Mouse (Mus musculus): ENCODE results near the gene Aqp1. TPM values are rescaled to one million over a fixed set of nuclear protein-coding genes. Genes with fewer than 3 reads are reported as not detected.

Aqp1 gene
- polyA plus RNA-seq, 1 experiment from 2014 or later, result 123 TPM

DNA sequence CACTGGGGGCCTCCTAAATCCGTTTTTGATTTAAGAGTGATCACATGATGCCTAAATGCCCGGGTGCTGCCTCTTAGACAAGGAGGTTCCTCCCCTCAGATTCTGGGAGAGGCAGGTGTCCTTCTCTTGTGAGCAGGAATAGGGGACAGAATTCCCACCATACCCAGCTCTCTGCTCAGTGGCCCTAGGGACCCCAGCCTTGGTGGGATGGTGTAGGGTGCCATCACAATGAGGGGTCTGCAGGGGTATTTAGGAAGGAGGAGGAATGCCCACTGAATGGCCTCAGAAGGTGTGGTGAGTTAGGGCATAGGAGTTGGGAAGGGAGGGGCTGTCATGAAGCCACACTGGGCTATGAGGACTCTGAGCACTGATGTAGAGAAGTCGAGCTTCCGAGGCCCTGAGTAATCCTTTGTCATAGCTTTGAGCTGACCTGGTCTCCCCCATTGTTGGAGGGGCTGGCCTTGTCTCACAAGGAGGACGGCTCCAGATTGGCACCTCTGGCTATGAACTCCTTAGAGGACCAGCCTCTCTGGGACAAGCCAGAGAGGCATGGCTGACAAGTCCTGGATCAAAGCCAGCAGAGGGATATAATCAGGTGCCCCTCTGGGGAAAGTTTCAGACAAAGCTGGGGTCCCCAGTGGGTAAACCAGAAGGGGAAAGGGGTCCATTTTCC lies 4.0 kb upstream of the Aqp1 start:
- H3K9me3 ChIP-seq (replicated peaks), result no peaks in the 10 kb centered on the region
- peak overlapping the region; percentile 81 for H3K27ac ChIP-seq (replicated peaks)
- no peak overlapping the region for H3K4me3 ChIP-seq (replicated peaks)
- H3K27me3 ChIP-seq, result no peaks in the 10 kb centered on the region
- H3K4me2 ChIP-seq (replicated peaks), result no peak overlapping the region; the same call in 1 of the 2 replicates
- H3K4me1 ChIP-seq, result peaks cover 51% of the 10 kb centered on the region
- H3K9ac ChIP-seq, result no peak overlapping the region
- 0 out of 2 replicates have a peak, but pooled peaks have one; percentile 1 for ATAC-seq (ENCODE audit: insufficient number of reproducible peaks, low FRiP score, low TSS enrichment, low read depth)
- WGBS, result 27% methylated on average over 5 of the region's 5 CpGs
- no peaks in the 10 kb centered on the region for H3K36me3 ChIP-seq

DNA sequence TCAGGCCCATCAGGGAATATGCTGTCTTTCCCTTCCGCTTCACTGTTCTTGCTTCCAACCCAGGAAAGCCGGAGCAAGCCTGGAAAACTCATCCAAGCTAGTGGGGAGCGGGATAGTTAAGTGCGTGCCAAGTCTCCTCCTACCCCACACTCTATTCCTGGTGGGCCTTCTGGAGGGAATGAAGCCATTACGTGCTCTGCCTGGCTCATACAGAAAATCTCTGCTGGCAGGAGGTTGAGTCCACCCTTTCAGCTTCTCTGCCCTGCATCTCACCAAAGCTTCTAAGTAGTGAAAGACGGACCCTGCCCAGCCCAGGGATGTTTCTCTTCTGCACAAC lies 3.5 kb upstream of the Aqp1 start:
- Histone ChIP-seq H3K4me1 (peaks cover 51% of the 10 kb centered on the region), H3K9ac (no peak overlapping the region), H3K4me2 (replicated peaks) (no peak overlapping the region; the same call in 1 of the 2 replicates), H3K27me3 (no peaks in the 10 kb centered on the region), H3K27ac (replicated peaks) (peak overlapping the region; percentile 81), H3K9me3 (replicated peaks) (no peaks in the 10 kb centered on the region), H3K4me3 (replicated peaks) (no peak overlapping the region), H3K36me3 (no peaks in the 10 kb centered on the region)
- 44% methylated on average over 6 of the region's 6 CpGs for WGBS
- peak; percentile 60 for ATAC-seq (ENCODE audit: insufficient number of reproducible peaks, low FRiP score, low TSS enrichment, low read depth)

DNA sequence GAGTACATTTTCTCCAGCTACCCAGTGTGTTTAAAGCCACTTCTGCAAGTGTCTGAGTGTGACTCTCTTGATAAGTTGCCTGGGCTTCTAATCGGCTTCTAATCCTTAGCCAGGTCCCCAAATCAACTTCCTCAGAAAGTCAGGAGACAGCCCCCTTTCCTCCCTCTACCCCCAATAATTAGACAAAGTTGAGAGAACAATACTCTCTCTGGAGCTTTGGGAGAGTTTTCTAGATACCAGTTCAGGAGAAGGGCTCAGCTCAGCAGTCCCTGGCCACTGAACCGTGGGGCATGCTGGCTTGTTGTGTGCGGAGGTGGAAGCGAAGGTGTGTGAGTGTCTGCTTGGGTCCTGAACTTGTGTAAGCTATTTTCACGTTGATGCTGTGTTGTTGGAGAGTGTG lies 1.0 kb downstream of the Aqp1 start:
- peaks cover 69% of the 10 kb centered on the region for H3K4me1 ChIP-seq
- H3K9ac ChIP-seq, result no peak overlapping the region
- 71% methylated on average over 5 of the region's 5 CpGs for WGBS

DNA sequence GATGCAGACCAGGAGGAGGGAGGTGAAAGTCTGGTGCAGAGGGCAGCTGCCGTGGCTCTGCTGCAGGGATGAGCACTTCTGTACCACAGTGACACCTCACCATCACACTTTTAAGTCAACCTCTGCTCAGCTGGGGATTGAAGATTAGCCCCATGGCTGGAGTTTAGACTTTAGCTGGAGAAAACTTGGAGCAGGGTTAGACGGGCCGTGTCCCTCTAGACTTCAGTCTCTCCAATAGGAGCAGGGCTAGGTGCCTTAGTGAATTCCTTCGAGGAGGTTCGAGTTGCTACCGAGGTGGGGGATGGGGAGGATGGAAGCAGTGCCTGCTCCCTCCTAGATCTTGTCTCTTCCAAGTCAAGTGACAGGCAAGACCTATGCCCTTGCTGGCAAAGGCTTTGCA lies 1.8 kb downstream of the Aqp1 start:
- H3K27me3 ChIP-seq, result no peaks in the 10 kb centered on the region
- H3K4me2 ChIP-seq (replicated peaks), result peak overlapping the region; percentile 42
- no peaks in the 10 kb centered on the region for H3K36me3 ChIP-seq
- no peak for ATAC-seq (ENCODE audit: insufficient number of reproducible peaks, low FRiP score, low TSS enrichment, low read depth)
- no peaks in the 10 kb centered on the region for H3K9me3 ChIP-seq (replicated peaks)
- WGBS, result 40% methylated on average over 6 of the region's 6 CpGs
- H3K4me1 ChIP-seq, result peaks cover 68% of the 10 kb centered on the region
- no peak overlapping the region for H3K27ac ChIP-seq (replicated peaks)
- no peak overlapping the region for H3K9ac ChIP-seq
- H3K4me3 ChIP-seq (replicated peaks), result peak overlapping the region; percentile 37

More for the DNA sequence above, 1.0 kb downstream of the Aqp1 start:
- Histone ChIP-seq H3K27me3 (no peaks in the 10 kb centered on the region), H3K4me3 (replicated peaks) (peak overlapping the region; percentile 37), H3K9me3 (replicated peaks) (no peaks in the 10 kb centered on the region), H3K36me3 (no peaks in the 10 kb centered on the region), H3K27ac (replicated peaks) (0 out of 2 replicates have a peak overlapping the region, but pooled peaks have one; percentile 59), H3K4me2 (replicated peaks) (peak overlapping the region; percentile 42)
- ATAC-seq (ENCODE audit: insufficient number of reproducible peaks, low FRiP score, low TSS enrichment, low read depth), result no peak

DNA sequence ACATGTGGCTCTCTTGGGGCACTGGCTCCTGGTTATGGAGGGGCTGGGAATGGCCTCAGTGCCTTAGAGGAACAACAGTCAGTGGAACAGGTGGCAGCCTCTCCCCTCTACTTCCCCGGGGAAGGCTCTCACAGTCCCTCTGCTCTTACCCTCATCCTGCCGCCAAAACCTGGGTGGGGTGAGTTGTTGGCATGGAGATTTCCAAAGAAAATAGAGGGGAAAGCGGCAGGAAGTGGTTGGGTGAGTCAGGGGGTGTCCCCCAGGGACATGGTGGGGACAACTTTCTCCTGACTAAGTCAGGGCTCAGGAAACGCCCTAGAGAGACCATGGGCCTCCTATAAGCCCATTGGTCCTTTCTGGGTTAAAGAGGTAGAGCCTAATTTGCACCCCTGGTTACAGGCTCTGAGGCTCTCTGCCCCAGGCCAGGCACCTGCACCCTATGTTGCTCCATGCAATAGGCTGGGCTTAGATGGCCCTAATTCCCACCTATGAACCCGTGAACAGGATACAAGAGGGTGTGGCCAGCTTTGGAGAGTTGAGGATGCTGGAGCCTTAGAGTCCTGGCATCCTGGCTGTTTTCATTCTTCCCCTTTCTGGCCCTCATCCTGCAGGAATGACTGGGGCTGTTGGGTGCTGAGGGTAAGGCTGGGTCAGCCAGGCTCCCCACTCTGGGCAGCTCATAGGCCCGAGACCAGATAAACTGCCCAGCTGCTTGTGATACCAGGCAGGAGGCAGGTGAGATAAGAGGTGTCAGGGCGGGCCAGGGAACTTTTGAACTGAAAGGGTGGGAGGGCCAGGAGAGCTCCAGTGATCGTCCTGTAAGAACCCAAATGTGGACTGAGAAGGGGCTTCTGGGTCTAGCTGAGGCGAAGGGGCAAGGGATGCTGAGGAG lies 2.9 kb downstream of the Aqp1 start:
- Histone ChIP-seq H3K9me3 (replicated peaks) (no peaks in the 10 kb centered on the region), H3K4me1 (peaks cover 59% of the 10 kb centered on the region), H3K27me3 (no peaks in the 10 kb centered on the region), H3K36me3 (no peaks in the 10 kb centered on the region), H3K4me2 (replicated peaks) (peak overlapping the region; percentile 42), H3K4me3 (replicated peaks) (peak overlapping the region; percentile 37), H3K27ac (replicated peaks) (no peak overlapping the region), H3K9ac (0 out of 2 replicates have a peak overlapping the region, but pooled peaks have one; percentile 4)
- 69% methylated on average over 9 of the region's 9 CpGs for WGBS
- ATAC-seq (ENCODE audit: insufficient number of reproducible peaks, low FRiP score, low TSS enrichment, low read depth), result no peak

DNA sequence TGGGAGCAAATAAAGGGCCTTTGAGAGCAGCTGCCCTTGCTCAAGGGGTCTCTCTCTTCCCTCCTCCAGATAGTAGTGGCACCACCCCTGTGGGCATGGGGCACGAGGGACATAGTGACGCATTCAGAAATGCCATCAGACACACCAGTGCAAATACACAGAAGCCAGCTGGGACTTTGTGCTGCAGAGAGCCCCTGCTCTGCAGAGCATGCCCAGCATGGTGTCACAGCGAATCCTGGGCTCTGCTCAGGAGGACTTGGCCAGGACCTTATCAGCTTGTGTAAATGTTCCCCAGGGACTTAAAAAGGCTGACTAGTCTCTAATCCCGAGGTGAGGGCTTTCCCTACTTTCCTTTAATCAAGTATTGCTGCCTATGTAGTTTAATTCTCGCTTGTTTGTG lies 5.5 kb downstream of the Aqp1 start:
- Histone ChIP-seq H3K4me1 (peaks cover 48% of the 10 kb centered on the region), H3K36me3 (no peaks in the 10 kb centered on the region), H3K9ac (no peak overlapping the region), H3K27ac (replicated peaks) (no peak overlapping the region), H3K4me3 (replicated peaks) (no peak overlapping the region), H3K27me3 (no peaks in the 10 kb centered on the region), H3K4me2 (replicated peaks) (no peak overlapping the region), H3K9me3 (replicated peaks) (no peaks in the 10 kb centered on the region)
- WGBS, result 35% methylated on average over 5 of the region's 5 CpGs
- ATAC-seq (ENCODE audit: insufficient number of reproducible peaks, low FRiP score, low TSS enrichment, low read depth), result no peak

DNA sequence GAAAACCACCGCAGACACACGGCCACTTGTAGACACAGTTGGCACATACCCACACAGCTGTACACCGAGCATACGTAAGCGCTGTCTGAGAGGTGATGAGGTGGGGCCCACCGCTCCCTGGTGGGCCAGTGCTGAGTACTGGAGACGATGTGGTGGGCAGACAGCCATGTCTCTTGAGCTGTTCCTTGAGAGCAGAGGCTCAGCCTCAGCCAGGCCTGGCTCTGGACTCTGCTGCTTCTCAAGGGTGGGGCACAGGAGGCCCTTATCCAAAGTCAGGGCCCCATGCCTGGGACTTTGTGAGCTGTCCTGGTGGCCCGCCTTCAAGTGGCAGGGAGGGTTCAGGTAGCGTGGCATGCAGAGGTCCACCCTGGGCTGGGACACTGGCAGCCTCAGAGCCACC lies 6.1 kb downstream of the Aqp1 start:
- no peak overlapping the region for H3K4me3 ChIP-seq (replicated peaks)
- no peaks in the 10 kb centered on the region for H3K9me3 ChIP-seq (replicated peaks)
- peaks cover 43% of the 10 kb centered on the region for H3K4me1 ChIP-seq
- 0 out of 2 replicates have a peak, but pooled peaks cover 3% of the 10 kb centered on the region for H3K36me3 ChIP-seq
- ATAC-seq (ENCODE audit: insufficient number of reproducible peaks, low FRiP score, low TSS enrichment, low read depth), result no peak
- WGBS, result 50% methylated on average over 9 of the region's 9 CpGs
- H3K9ac ChIP-seq, result no peak overlapping the region
- no peak overlapping the region for H3K4me2 ChIP-seq (replicated peaks)
- no peak overlapping the region; the same call in 1 of the 2 replicates for H3K27ac ChIP-seq (replicated peaks)
- no peaks in the 10 kb centered on the region for H3K27me3 ChIP-seq

DNA sequence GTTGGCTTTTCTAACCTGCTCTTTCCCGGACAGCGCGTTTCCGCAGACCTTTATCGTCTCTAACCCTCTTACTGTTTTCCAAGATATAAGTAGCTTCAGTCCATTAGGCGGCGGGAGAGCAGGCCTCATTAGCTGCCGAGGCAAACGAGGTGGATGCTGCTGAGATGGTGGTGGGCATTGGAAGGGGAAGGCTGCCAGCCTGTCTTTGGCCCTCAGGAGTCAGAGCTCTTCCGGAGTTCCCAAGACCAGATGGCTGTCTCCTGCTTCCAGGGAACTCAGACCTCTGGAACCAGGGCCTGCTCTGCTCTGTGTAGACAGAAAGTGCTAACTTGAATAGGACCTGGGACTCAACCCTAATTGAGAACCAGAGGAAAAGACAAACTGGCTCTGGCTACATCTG lies 7.2 kb downstream of the Aqp1 start:
- no peaks in the 10 kb centered on the region for H3K27me3 ChIP-seq
- no peak overlapping the region for H3K4me3 ChIP-seq (replicated peaks)
- H3K9ac ChIP-seq, result no peak overlapping the region
- peaks cover 41% of the 10 kb centered on the region for H3K4me1 ChIP-seq
- no peak overlapping the region for H3K27ac ChIP-seq (replicated peaks)
- ATAC-seq (ENCODE audit: insufficient number of reproducible peaks, low FRiP score, low TSS enrichment, low read depth), result no peak
- no peaks in the 10 kb centered on the region for H3K9me3 ChIP-seq (replicated peaks)
- WGBS, result 85% methylated on average over 10 of the region's 10 CpGs
- no peak overlapping the region for H3K4me2 ChIP-seq (replicated peaks)
- H3K36me3 ChIP-seq, result 0 out of 2 replicates have a peak, but pooled peaks cover 3% of the 10 kb centered on the region

DNA sequence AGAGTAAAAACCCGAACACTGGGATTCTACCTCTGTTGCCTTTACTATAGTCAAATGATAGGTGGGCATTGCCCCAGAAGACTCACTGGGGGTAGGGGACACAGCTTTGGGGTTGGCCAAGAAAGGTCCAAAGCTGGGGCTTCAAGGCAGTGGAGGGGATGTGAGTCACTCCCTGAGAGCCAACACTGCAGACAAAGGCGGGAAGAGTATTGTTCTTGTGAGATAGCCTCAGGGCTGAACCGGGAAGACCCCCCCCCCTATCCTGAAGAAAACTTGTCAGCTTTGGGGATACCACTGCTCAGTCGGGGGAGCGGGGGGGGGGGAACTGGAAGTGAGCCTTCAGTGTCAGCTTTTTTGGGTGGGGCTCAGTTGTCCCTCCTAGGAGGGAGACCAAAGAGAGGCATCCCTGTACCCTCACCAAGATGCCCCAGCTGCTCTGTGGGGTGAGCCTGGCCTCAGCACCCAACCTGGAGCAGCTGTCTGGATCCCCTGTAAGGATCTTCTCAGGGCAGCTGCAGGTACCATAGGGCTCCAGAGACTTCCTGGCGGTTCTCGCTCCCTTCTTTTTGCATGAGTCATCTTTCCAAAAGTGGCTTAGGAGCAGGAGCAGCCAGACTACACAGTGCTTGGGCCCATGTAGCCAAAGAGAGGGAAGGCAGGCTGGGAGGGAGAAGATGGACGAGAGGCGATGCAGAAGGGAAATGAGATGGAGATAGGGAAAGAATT lies 8.2 kb downstream of the Aqp1 start:
- peaks cover 32% of the 10 kb centered on the region for H3K4me1 ChIP-seq
- no peak for ATAC-seq (ENCODE audit: insufficient number of reproducible peaks, low FRiP score, low TSS enrichment, low read depth)
- H3K36me3 ChIP-seq, result 0 out of 2 replicates have a peak, but pooled peaks cover 3% of the 10 kb centered on the region
- no peaks in the 10 kb centered on the region for H3K27me3 ChIP-seq
- H3K4me2 ChIP-seq (replicated peaks), result no peak overlapping the region
- H3K27ac ChIP-seq (replicated peaks), result no peak overlapping the region
- no peak overlapping the region for H3K4me3 ChIP-seq (replicated peaks)
- H3K9me3 ChIP-seq (replicated peaks), result no peaks in the 10 kb centered on the region
- WGBS, result 83% methylated on average over 9 of the region's 9 CpGs
- H3K9ac ChIP-seq, result no peak overlapping the region

DNA sequence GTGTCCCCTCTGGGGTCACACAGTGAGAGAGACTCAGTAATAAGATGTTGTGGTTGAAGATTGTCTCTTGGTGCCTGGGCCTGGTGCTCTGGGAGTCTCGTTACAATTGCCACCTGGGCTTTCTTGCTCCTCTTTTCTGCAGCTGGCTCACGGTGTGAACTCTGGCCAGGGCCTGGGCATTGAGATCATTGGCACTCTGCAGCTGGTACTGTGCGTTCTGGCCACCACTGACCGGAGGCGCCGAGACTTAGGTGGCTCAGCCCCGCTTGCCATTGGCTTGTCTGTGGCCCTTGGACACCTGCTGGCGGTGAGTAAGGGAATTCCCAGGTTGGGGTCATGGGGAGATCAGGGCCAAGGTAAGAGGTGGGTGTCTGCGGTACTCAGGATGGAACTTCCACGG lies 9.0 kb downstream of the Aqp1 start:
- no peaks in the 10 kb centered on the region for H3K9me3 ChIP-seq (replicated peaks)
- H3K4me3 ChIP-seq (replicated peaks), result no peak overlapping the region
- no peak overlapping the region for H3K9ac ChIP-seq
- 84% methylated on average over 10 of the region's 10 CpGs for WGBS
- H3K27me3 ChIP-seq, result no peaks in the 10 kb centered on the region
- H3K36me3 ChIP-seq, result 0 out of 2 replicates have a peak, but pooled peaks cover 3% of the 10 kb centered on the region
- H3K4me1 ChIP-seq, result peaks cover 25% of the 10 kb centered on the region
- ATAC-seq (ENCODE audit: insufficient number of reproducible peaks, low FRiP score, low TSS enrichment, low read depth), result no peak
- no peak overlapping the region for H3K27ac ChIP-seq (replicated peaks)
- no peak overlapping the region for H3K4me2 ChIP-seq (replicated peaks)

DNA sequence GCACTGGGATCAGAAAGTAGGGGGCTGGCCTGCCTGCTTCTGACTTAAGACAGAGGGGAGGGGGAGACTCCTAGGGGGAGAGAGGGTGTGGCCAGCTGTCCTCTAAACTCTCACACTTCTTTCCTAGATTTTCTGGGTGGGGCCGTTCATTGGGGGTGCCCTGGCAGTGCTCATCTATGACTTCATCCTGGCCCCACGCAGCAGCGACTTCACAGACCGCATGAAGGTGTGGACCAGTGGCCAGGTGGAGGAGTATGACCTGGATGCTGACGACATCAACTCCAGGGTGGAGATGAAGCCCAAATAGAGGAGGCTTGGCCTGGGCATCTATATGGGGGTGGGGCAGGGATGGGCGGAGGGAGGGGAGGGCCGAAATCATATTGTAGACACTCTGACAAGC lies 10.3 kb downstream of the Aqp1 start:
- Histone ChIP-seq H3K27me3 (no peaks in the 10 kb centered on the region), H3K27ac (replicated peaks) (no peak overlapping the region), H3K36me3 (0 out of 2 replicates have a peak, but pooled peaks cover 3% of the 10 kb centered on the region), H3K9ac (no peak overlapping the region), H3K4me2 (replicated peaks) (no peak overlapping the region), H3K4me1 (peaks cover 13% of the 10 kb centered on the region), H3K9me3 (replicated peaks) (no peaks in the 10 kb centered on the region), H3K4me3 (replicated peaks) (no peak overlapping the region)
- 82% methylated on average over 7 of the region's 7 CpGs for WGBS
- no peak for ATAC-seq (ENCODE audit: insufficient number of reproducible peaks, low FRiP score, low TSS enrichment, low read depth)
